Mouse (Mus musculus): ENCODE data around the gene Ier5l. TPM values are rescaled to one million over a fixed set of nuclear protein-coding genes. Genes with fewer than 3 reads are reported as not detected.
A peak's percentile ranks its signal among the peaks of the same experiment; 100 is the strongest.

Gene Ier5l
- total and polyA plus RNA-seq, 3 experiments: 0.31 to 0.98 (median 0.51) TPM

DNA sequence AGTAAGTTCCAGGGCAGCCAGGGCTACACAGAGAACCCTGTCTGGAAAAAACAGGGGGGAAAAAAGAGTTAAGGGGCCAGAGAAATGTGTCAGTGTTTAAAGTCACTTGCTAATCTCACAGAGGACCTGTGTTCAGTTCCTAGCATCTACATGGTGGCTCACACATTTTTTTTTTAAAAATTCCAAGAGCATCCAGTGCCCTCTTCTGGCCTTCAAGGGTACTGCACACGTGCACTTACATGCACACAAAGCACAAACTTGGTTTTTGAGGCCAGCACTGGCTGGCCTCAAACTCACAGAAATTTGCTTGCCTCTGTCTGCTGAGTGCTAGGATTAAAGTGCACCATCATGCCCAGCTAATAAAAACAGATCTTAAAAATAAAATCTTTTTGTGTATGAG lies 23.5 kb downstream of the Ier5l start:
- Histone ChIP-seq H3K27me3 (replicated peaks) (no peaks in the 10 kb centered on the region), H3K36me3 (replicated peaks in 1 of 2; ENCODE audit: control insufficient read depth in 1 of 2, insufficient read depth in 1 of 2, low read length in 1 of 2) (peaks cover 22 to 76% of the 10 kb centered on the region in 2 experiments), H3K9ac (ENCODE audit: insufficient read depth, low read depth) (no peak overlapping the region), H3K4me3 (replicated peaks in 1 of 3; ENCODE audit: low read depth in 2 of 3, low read length in 2 of 3, poor library complexity in 1 of 3) (no peak overlapping the region), H3K79me2 (replicated peaks; ENCODE audit: control insufficient read depth, extremely low read depth, insufficient read depth, poor library complexity, severe bottlenecking) (no peaks in the 10 kb centered on the region), H3K4me1 (ENCODE audit: control insufficient read depth in 1 of 2, insufficient read depth in 2 of 2) (peaks cover 19 to 51% of the 10 kb centered on the region in 2 experiments), H3K27ac (ENCODE audit: insufficient read depth, low read depth) (no peak overlapping the region), H3K9me3 (replicated peaks; ENCODE audit: low read length) (peaks cover 20% of the 10 kb centered on the region), H3K4me2 (ENCODE audit: insufficient read depth, low read depth, poor library complexity, severe bottlenecking) (no peak overlapping the region)
- dilution Hi-C loops (cut with MboI; ENCODE audit: extremely low pct_ligation_motif_present, extremely low pct_unique_long_range_greater_than_20kb, low sequenced_read_pairs): no loop called here
- in situ Hi-C loops (cut with MboI; ENCODE audit: low pct_ligation_motif_present, low pct_unique_long_range_greater_than_20kb, low sequenced_read_pairs): no loop called here
- TF ChIP-seq CTCF (conservative IDR thresholded peaks at IDR 0.05 in 1 of 2, IDR thresholded peaks at IDR 0.05 in 1 of 2; ENCODE audit: low read depth in 2 of 2, low read length in 2 of 2) (peak; percentile 57 to 74), POLR2AphosphoS2 (IDR thresholded peaks at IDR 0.05; ENCODE audit: low read depth, low read length) (0 out of 2 replicates have a peak, but pooled peaks have one; percentile 38), RAD21 (IDR thresholded peaks at IDR 0.05; ENCODE audit: low read depth, low read length) (peak; percentile 43), ELF1 (IDR thresholded peaks at IDR 0.05; ENCODE audit: low read depth, low read length) (no peak), NRF1 (IDR thresholded peaks at IDR 0.05; ENCODE audit: low read depth, low read length) (no peak), PAX5 (IDR thresholded peaks at IDR 0.05; ENCODE audit: low read length) (no peak), ZC3H11A (IDR thresholded peaks at IDR 0.05; ENCODE audit: low read depth, low read length) (no peak), SMC3 (IDR thresholded peaks at IDR 0.05; ENCODE audit: low read depth, low read length) (peak; percentile 38; the same call in 1 of the 2 replicates), ZNF384 (IDR thresholded peaks at IDR 0.05; ENCODE audit: low read depth, low read length) (peak; percentile 75)
- no peak for DNase-seq (ENCODE audit: extremely low read depth)

GRCm38 (mm10) chr2:30448371-30448770 lies 25.6 kb downstream of the Ier5l start:
- Histone ChIP-seq H3K4me3 (replicated peaks in 1 of 3; ENCODE audit: low read depth in 2 of 3, low read length in 2 of 3, poor library complexity in 1 of 3) (no peak overlapping the region), H3K27ac (ENCODE audit: insufficient read depth, low read depth) (no peak overlapping the region), H3K36me3 (replicated peaks in 1 of 2; ENCODE audit: control insufficient read depth in 1 of 2, insufficient read depth in 1 of 2, low read length in 1 of 2) (peaks cover 29 to 87% of the 10 kb centered on the region in 2 experiments), H3K79me2 (replicated peaks; ENCODE audit: control insufficient read depth, extremely low read depth, insufficient read depth, poor library complexity, severe bottlenecking) (no peaks in the 10 kb centered on the region), H3K9me3 (replicated peaks; ENCODE audit: low read length) (peaks cover 20% of the 10 kb centered on the region), H3K27me3 (replicated peaks) (no peaks in the 10 kb centered on the region), H3K9ac (ENCODE audit: insufficient read depth, low read depth) (no peak overlapping the region), H3K4me2 (ENCODE audit: insufficient read depth, low read depth, poor library complexity, severe bottlenecking) (no peak overlapping the region), H3K4me1 (ENCODE audit: control insufficient read depth in 1 of 2, insufficient read depth in 2 of 2) (peaks cover 24 to 66% of the 10 kb centered on the region in 2 experiments)
- TF ChIP-seq KAT2A (IDR thresholded peaks at IDR 0.05; ENCODE audit: insufficient replicate concordance, low read length) (no peak), BHLHE40 (IDR thresholded peaks at IDR 0.05; ENCODE audit: low read depth, low read length) (no peak), MAZ (IDR thresholded peaks at IDR 0.05; ENCODE audit: low read depth, low read length) (no peak), HCFC1 (IDR thresholded peaks at IDR 0.05; ENCODE audit: low read depth, low read length) (no peak), IRF4 (IDR thresholded peaks at IDR 0.05; ENCODE audit: low read depth, low read length) (no peak), UBTF (IDR thresholded peaks at IDR 0.05; ENCODE audit: low read depth, low read length) (no peak), ZNF384 (IDR thresholded peaks at IDR 0.05; ENCODE audit: low read depth, low read length) (no peak), POLR2AphosphoS2 (IDR thresholded peaks at IDR 0.05; ENCODE audit: low read depth, low read length) (no peak), CTCF (conservative IDR thresholded peaks at IDR 0.05 in 1 of 2, IDR thresholded peaks at IDR 0.05 in 1 of 2; ENCODE audit: low read depth in 2 of 2, low read length in 2 of 2) (no peak)
- dilution Hi-C loops (cut with MboI; ENCODE audit: extremely low pct_ligation_motif_present, extremely low pct_unique_long_range_greater_than_20kb, low sequenced_read_pairs): no loop called here
- in situ Hi-C loops (cut with MboI; ENCODE audit: low pct_ligation_motif_present, low pct_unique_long_range_greater_than_20kb, low sequenced_read_pairs): no loop called here
- DNase-seq (ENCODE audit: extremely low read depth): no peak
